ENCODE assay signal across 9 mouse cellular contexts in genomic region chr11:59624017-59624630, GRCm38 (mm10). TPM values are rescaled to one million over a fixed set of nuclear protein-coding genes. Genes with fewer than 3 reads are reported as not detected.
DNase-seq lines count a peak whose midpoint lies in the region; ATAC-seq and TF ChIP-seq lines count a peak whose summit lies in the region.
"Had no signal": no experiment of that assay in that cellular context is flagged by ENCODE, and none has a peak within 500 bp of the region (broad histone marks: within the 10 kb centered on the region; RNA-seq: fewer than 3 reads in every experiment).

No protein-coding gene starts in this region.

- ATAC-seq in forebrain, embryonic 12.5 days (ENCODE audit: low FRiP score): no peak
- 0 out of 2 replicates have a peak, but pooled peaks have one; percentile 35 for ATAC-seq in embryonic facial prominence, embryonic 12.5 days (ENCODE audit: insufficient number of reproducible peaks, insufficient read depth, low FRiP score, low TSS enrichment)

- no peak overlapping the region for H3K9ac ChIP-seq in forebrain, embryonic 12.5 days
- no peak overlapping the region for H3K9ac ChIP-seq in embryonic facial prominence, embryonic 12.5 days

- no peaks in the 10 kb centered on the region for H3K36me3 ChIP-seq in forebrain, embryonic 10.5 days (replicated peaks)
- no peaks in the 10 kb centered on the region for H3K36me3 ChIP-seq in forebrain, embryonic 12.5 days (replicated peaks)
- no peaks in the 10 kb centered on the region for H3K36me3 ChIP-seq in embryonic facial prominence, embryonic 12.5 days

- intact Hi-C loops in heart, postnatal 36 days (cut with DNase I): loop anchor here (2.0 kb wide), 1 partner anchor 151 kb away; no protein-coding TSS in a partner anchor

- peak; percentile 91 for TF ChIP-seq CTCF in layer of hippocampus, adult 2 months (conservative IDR thresholded peaks at IDR 0.05)

- H3K4me2 ChIP-seq in forebrain, embryonic 12.5 days: no peak overlapping the region
- H3K4me2 ChIP-seq in embryonic facial prominence, embryonic 12.5 days (replicated peaks): no peak overlapping the region

- WGBS in forebrain, embryonic 10.5 days: 48% methylated on average over 6 of the region's 6 CpGs
- WGBS in forebrain, embryonic 12.5 days: 42% methylated on average over 6 of the region's 6 CpGs
- 31% methylated on average over 6 of the region's 6 CpGs for WGBS in embryonic facial prominence, embryonic 12.5 days

- H3K4me3 ChIP-seq in forebrain, embryonic 10.5 days: no peak overlapping the region
- H3K4me3 ChIP-seq in forebrain, embryonic 12.5 days (replicated peaks): no peak overlapping the region
- no peak overlapping the region for H3K4me3 ChIP-seq in embryonic facial prominence, embryonic 12.5 days
- no peak overlapping the region for H3K4me3 ChIP-seq in layer of hippocampus, adult 2 months
- H3K4me3 ChIP-seq: myocyte had no signal

- H3K27ac ChIP-seq in forebrain, embryonic 10.5 days: no peak overlapping the region
- no peak overlapping the region for H3K27ac ChIP-seq in forebrain, embryonic 12.5 days
- no peak overlapping the region for H3K27ac ChIP-seq in embryonic facial prominence, embryonic 12.5 days
- no peak overlapping the region for H3K27ac ChIP-seq in layer of hippocampus, adult 2 months

- H3K27me3 ChIP-seq in forebrain, embryonic 10.5 days (ENCODE audit: poor library complexity, severe bottlenecking): no peaks in the 10 kb centered on the region
- H3K27me3 ChIP-seq in forebrain, embryonic 12.5 days: no peaks in the 10 kb centered on the region
- H3K27me3 ChIP-seq in embryonic facial prominence, embryonic 12.5 days: no peaks in the 10 kb centered on the region

- no peaks in the 10 kb centered on the region for H3K4me1 ChIP-seq in forebrain, embryonic 10.5 days
- no peaks in the 10 kb centered on the region for H3K4me1 ChIP-seq in forebrain, embryonic 12.5 days
- H3K4me1 ChIP-seq in embryonic facial prominence, embryonic 12.5 days: no peaks in the 10 kb centered on the region

- H3K9me3 ChIP-seq in forebrain, embryonic 10.5 days: no peaks in the 10 kb centered on the region
- H3K9me3 ChIP-seq in forebrain, embryonic 12.5 days: no peaks in the 10 kb centered on the region
- H3K9me3 ChIP-seq in embryonic facial prominence, embryonic 12.5 days: no peaks in the 10 kb centered on the region

- DNase-seq in forebrain, embryonic 10.5 days (ENCODE audit: extremely low spot score, low spot score): peak; percentile 24
- DNase-seq in adrenal gland, postnatal 10 days: peak; percentile 65
- peak; percentile 49 to 54 for DNase-seq in heart, postnatal 36 days
- peak; percentile 59 to 63 for DNase-seq in layer of hippocampus, adult 2 months (ENCODE audit: low spot score in 2 of 2)
- peak; percentile 86 for DNase-seq in lung, postnatal 10 days
- DNase-seq in spleen, adult 12 weeks (ENCODE audit: low spot score): peak; percentile 9

RNA-seq across cellular contexts. Expression of gene Olfr223, which starts 31.0 kb away (rescaled TPM):
- polyA plus RNA-seq in forebrain, embryonic 10.5 days (2016; fragmentation: Nextera tagmentation; extraction: Ambion mirVana): not detected in 2 replicates
- not detected in 2 replicates for polyA plus RNA-seq in forebrain, embryonic 12.5 days (2016; fragmentation: Nextera tagmentation; extraction: Ambion mirVana)
- not detected for total RNA-seq in adrenal gland, postnatal 10 days (2021)
- not detected in 2 replicates for polyA plus RNA-seq in embryonic facial prominence, embryonic 12.5 days (2016; fragmentation: Nextera tagmentation; extraction: Ambion mirVana)
- total RNA-seq in heart, postnatal 36 days (2021): not detected
- total RNA-seq in layer of hippocampus, adult 2 months (2021): not detected
- polyA plus RNA-seq: myocyte had no signal

RNA-seq across cellular contexts. Expression of gene Mprip, which starts 37.0 kb away (rescaled TPM):
- polyA plus RNA-seq in forebrain, embryonic 10.5 days (2016; fragmentation: Nextera tagmentation; extraction: Ambion mirVana): 24.8 and 28.3 TPM in 2 replicates
- polyA plus RNA-seq in forebrain, embryonic 12.5 days (2016; fragmentation: Nextera tagmentation; extraction: Ambion mirVana): 39.9 and 77.3 TPM in 2 replicates
- total RNA-seq in adrenal gland, postnatal 10 days (2021): 100 to 1,000 TPM; 216 to 263 TPM
- polyA plus RNA-seq in embryonic facial prominence, embryonic 12.5 days (2016; fragmentation: Nextera tagmentation; extraction: Ambion mirVana): 87.9 and 109 TPM in 2 replicates
- total RNA-seq in heart, postnatal 36 days (2021): 100 to 1,000 TPM; 137 to 147 TPM
- total RNA-seq in layer of hippocampus, adult 2 months (2021): 100 to 1,000 TPM; 288 to 302 TPM

RNA-seq across cellular contexts. Expression of gene Olfr222, which starts 48.1 kb away (rescaled TPM):
- polyA plus RNA-seq in forebrain, embryonic 10.5 days (2016; fragmentation: Nextera tagmentation; extraction: Ambion mirVana): not detected in 2 replicates
- polyA plus RNA-seq in forebrain, embryonic 12.5 days (2016; fragmentation: Nextera tagmentation; extraction: Ambion mirVana): not detected in 2 replicates
- total RNA-seq in adrenal gland, postnatal 10 days (2021): not detected
- polyA plus RNA-seq in embryonic facial prominence, embryonic 12.5 days (2016; fragmentation: Nextera tagmentation; extraction: Ambion mirVana): 0.09 TPM in 1 of 2 replicates, not detected in the other
- not detected for total RNA-seq in heart, postnatal 36 days (2021)
- not detected for total RNA-seq in layer of hippocampus, adult 2 months (2021)
- polyA plus RNA-seq: myocyte had no signal

Comparison
In these comparisons a context has a peak if more than half of its experiments do, and no peak if none do; other contexts are left out.
1. DNase-seq: peak in every context shown above with its lines; median percentile 86 in lung, postnatal 10 days; 65 in adrenal gland, postnatal 10 days; 61 in layer of hippocampus, adult 2 months; 52 in heart, postnatal 36 days; 24 in forebrain, embryonic 10.5 days; 9 in spleen, adult 12 weeks.